Mouse (Mus musculus) forelimb bud, embryonic 11.5 days (tissue): ENCODE results near the gene Gm853.
A peak's percentile ranks its signal among the peaks of the same experiment; 100 is the strongest.

Experiments
- DNase-seq: peaks from one replicate; pipeline ENCODE4 v3.0.0-alpha.2; 2012; ENCODE audit warnings: low read depth, low spot score

Gm853 gene

DNA sequence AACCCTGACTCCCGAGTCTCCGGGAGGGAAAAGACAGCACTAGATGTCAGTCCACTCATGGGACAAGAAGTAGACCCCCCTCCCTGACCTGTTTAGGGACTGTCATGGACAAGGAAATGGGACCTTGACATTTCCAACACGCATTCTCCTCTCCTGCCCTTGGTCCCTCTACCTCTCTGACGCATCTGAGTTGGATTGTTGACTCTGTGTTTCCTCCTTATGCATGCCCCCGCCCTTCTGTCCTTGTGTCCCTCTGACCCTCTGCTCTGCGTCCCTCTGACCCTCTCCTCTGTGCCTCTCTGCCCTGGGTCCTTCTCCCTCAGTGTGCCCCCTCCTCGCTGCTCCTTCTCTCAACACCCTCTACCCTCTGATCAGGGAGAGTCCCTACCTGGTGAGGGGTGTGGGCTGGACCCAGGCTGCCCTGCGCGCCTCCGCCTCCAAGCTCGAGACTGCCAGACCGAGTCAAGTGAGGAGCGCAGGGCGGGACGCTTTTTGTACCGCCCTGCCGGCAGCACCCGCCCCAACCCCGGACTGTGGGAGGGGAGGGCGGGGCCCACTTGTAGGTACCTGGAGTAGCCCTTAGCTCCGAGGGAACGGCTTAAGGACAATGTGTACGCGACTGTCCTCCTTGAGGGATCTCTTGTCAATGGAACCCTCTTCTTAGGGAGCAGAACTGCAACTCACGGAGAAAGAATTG lies 47.7 kb downstream of the Gm853 start:
- peak; percentile 41 for DNase-seq

DNA sequence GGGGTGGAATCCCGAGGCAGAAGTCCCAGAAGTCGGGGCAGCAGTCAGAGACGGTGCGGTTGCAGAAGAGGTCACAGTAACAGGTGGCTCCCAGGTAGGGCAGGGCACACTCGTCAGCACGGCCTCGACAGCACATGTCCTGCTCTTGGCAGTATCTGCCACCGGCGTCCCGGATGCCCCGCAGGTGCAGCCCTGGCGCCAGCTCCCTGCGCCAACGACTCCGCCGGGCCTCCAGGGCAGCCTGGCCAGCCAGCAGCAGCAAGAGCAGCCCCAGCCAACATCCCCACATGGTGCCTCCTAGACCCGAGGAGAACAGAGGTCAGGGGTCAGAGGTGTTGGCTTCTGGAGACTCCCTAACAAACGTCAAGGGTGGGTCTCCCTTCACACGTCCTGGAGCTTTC lies 48.3 kb downstream of the Gm853 start:
- no peak for DNase-seq

DNA sequence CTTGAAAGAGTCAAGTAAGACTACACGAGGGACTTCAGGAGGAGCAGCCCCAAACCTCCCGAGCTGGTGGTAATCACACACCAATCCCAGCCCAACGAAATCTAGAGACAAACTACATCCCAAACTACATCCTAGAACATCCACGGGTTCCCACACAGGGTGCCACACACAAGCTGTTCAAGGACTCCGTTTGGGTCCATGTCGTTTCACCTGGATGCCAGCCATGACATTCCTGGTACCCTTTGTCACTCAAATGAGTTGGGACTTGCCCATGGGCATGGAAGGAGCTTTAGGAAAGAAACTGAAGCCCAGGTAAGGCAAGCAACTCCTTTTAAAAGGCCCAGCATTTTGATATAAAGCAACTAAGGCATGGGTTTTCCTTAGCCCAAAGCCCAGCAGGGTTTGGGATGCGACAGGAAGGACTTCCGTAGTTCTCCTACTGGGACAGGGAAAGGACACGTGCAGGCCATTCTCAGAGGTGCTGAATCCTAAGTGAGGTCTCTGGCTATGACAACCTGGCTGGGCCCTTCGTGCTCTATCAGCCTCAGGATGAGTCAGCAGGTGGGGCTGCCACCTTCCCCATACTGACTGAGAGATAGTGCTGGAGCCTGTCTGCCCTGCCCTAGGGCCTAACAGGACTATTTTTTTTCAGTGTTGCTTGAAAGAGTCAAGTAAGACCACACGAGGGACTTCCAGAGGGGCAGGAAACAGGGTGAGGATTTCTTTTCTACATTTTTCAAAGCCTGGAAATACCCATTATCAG lies 49.0 kb downstream of the Gm853 start:
- no peak for DNase-seq

DNA sequence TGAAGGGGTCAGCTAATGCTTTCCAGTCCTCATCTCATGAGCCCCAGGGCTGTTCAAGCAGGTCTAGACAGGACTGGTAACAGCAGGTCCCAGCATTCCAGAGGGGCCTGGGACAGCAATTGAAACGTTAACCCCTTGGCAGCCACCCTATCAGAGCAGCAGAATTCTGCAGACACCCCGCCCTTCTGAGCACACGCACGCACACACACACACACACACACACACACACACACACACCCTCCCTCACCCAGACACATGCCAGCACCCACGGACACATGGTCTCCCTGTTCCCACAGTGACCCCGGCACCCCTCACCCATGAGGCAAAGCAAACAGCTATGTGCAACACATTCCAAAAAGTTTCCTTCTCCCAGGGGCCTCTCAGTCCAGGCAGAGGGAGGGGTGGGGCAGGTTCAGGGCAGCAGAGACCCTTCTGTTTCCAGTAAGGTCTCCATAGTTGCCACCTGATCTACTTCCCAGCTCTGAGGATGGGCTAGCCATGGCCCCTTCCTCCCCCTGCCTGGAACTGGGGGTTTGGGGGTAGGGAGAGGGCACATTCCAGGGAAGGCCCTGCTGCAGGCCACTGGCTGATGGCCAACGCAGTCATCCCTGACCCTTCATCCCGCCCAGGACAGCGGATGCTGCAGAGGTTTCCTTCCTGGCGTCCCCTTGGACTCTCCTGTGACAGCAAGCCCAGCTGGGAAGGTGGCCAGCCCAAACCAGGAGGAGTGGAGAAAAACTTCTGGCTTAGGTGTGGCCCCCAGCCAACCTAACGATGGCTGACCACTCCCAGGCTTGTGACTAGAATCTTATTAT lies 50.0 kb downstream of the Gm853 start:
- peak; percentile 76 for DNase-seq

DNA sequence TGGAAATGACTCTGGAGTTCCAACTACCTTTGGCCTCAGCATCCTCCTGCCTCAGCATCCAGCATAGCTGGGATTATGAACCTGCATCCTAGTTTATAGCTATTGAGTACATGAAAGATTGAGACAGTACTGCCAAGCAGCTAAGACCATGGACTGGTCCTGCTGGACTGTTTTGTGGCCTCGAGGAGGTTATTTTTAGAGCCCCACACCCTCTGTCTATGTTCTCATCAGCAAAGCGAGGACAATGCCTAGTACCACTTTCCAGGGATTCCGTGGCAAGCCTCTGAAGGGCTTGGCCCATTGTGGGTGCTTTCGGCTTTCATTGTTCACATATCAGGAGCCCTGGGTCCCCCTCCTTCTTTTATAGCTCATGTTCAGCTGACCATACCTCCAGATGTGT lies 51.8 kb downstream of the Gm853 start:
- DNase-seq: no peak

DNA sequence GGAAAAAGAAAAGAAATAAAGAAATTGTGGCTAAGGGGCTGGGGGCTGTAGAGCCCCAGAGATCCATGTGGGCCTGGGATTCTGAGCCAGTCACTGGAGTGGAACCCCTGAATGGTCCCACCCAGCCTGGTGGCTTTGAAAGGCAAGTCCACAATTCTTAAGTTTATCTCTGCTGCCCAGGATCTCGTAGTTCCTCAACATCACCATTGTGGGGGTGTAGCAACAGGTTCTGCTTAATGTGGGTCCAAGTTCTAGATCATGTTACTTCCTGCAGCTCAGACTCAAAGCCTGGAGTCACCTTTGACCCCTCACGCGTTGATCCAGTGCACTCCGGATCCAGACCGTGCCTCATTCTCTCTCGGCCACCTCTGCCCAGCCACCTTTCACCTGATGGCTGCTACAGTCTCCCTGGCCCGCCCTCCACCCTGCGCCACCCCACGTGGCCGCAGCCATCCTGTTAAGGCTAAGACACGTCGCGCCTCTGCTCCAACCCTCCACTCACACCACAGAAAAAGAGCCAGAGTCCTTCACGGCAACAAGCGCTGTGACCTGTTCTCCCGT lies 52.7 kb downstream of the Gm853 start:
- no peak for DNase-seq

DNA sequence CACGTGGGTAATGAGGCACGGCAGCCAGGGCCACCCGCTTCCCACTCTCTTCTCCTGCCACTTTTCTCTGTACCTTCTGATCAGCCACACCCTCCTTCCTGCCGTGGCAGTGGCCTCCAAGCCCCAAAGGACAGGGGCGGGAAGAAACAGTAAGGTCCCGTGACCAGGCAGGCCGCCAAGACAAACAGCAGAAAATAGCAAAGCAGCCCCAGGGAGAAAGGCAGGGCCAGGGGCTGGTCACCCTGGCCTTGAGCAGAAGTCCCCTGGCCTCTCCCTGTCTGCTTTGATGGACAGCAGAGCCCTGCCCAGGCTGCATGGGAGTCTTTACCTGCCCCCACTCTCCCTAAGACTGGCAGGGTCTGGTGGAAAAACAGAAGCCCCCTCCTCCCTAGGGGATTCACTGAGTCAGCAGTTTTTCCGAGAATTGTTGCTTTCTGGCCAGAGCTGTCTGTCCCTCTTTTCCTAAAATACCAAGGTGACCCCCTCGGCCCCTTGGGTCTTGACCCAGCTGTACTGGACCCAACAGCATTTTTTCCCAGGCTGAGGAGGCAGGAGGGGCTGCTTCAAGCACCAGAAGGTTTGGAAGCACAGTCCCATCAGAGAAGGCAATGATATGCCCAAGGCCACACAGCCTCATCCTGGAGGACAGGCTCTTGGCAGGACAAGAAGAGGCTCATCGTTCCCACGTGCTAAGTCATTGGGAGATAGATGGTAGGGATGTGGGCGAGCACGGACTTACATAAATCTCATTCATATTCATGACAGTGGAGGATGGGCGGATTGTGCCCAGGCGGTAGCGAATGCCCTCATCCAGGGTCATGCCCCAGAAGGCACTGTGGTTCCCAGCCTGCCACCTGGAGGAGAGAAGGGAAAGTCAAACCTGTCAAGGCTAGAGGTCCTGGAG lies 53.7 kb downstream of the Gm853 start:
- no peak for DNase-seq

DNA sequence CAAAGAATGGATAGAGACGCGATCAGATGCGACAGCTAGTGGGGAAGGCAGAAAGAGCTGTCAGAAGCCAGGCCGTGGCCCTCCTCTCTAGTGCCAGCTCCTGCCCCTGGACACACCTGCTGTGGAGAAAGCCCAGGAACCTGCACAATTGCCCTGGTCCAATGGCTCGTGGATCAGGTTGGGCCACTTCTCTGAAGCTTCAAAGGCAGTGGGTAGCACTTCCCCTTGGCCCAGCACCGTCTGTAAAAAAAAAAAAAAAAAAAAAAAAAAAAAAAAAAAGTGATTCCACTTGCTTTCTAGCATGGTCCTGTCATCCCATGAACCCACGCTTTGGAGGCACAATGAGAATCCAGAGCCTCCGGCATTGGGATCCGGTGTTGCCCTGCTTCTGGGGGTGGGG lies 54.4 kb downstream of the Gm853 start:
- no peak for DNase-seq

DNA sequence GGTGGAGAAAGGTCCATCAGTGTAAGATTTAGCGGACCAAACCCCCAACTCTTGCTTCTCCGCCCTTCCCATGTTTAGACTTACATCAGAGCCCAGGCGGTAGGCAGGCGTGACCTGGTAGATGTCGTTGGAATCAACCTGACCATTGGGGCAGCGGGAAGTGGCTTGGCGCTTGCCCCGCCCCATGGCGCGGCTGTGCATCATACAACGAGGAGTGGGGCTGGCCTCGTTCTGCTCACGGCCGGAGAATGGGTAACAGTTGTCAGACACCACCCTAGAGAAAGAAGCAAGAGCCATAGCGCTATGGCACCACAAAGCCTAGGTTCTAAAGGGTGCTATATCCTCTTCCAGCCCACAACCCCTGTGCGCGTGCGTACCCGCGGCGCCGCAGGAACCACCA lies 54.9 kb downstream of the Gm853 start:
- DNase-seq: no peak

DNA sequence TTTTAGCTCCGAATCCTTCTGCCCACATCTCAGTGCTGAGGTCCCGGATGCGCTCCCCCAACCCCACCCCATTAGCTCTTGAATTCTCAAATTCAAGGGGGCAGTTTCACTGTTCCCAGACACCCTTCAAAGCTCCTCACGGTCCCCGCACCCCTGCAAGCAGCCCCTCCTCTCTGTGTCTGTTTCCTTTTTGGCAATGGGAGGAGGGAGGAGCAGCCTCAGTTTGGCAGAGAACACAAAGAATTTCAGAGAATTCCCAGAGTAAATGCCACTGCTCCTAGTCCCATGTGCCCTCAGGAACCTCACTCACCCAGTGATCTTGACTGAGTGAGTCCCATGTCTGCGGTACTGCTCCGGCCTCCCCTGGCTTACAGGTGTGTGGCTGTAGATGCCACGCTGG lies 55.6 kb downstream of the Gm853 start:
- no peak for DNase-seq

DNA sequence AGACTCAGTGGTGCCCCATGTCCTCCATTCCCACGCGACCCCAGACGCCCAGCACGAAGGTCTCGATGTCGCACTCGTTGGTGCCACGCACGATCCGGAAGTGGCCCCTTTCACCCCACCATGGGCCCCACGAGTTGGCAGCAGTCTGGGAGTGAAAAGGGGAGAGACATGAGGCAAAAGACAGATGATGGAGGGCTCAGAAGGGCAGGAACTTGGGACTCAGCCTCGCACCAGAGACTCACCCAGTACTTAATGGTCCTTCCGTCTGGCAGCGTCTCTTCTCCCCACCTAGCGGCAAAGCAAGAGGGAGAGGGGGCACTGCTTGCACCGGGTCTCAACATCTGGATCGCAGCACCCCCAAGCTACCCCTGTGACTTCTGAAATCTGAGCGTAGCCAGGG lies 56.1 kb downstream of the Gm853 start:
- DNase-seq: no peak

DNA sequence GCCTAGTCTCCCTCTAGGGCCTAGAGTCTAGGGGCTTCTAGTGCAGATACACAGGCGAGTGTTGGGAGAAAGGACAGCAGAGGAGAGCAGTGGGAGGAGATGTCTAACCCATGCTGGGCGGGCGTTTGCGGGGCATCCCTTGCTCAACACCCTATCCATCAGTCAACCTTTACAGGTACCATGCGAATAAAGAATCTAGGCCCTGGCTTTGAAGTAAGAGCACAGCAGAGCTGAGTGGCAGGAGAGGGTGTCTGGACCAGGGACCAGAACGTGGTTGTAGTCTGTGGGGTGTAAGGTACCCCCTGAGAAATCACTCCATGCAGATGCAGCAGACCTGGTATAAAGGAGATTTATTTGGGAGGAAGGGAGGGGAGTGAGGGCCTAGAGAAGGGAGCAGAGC lies 58.1 kb downstream of the Gm853 start:
- no peak for DNase-seq

DNA sequence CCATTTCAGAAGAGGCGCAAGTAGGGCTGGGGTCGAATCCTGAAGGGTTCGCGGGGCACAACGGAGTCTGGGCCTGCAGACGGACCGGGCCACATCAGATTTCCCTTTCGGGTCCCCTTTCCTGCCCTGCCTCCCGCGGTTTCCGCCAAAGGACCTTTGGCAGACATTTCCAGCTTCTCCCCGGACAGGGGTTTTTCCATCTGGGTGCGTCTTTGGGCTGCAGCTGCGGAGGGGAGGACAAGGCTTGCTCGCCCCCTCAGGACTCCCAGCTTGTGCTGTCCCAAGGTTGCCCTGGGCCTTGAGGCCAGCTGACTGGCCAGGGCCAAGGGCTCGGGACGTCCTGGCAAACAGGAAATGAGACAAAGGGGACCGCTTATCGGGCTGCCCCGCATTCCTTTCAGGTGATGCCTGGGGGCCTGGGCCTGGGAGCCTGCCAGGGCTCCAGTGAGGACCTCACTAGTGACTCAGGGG lies 58.8 kb downstream of the Gm853 start:
- peak; percentile 26 for DNase-seq

DNA sequence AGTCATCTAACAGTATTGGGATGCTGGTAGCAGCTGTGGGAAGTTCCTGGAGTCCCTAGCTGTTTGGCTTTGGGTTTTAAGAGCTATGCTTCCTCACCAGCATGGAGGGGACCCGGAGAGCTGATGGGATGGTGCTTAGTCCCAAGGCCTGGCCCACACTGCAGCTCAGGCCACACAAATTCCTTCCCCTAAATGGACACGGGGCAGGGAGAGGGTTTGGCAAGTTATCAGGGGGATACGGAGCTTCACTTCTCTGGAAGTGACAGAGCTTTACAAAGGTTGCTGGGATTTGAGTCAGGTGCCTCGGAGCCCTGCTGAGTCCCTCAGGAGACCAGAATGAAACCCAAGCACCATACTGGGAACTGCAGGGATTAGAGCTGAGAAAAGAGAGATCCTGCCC lies 60.9 kb downstream of the Gm853 start:
- no peak for DNase-seq
